Mouse (Mus musculus) liver, postnatal 0 days (tissue): ENCODE results near the gene Gm36864. TPM values are rescaled to one million over a fixed set of nuclear protein-coding genes. Genes with fewer than 3 reads are reported as not detected.
A peak's percentile ranks its signal among the peaks of the same experiment; 100 is the strongest.
"Not testable (repeated sequence)": the region's sequence is repeated elsewhere in the genome, so short reads cannot be mapped to it uniquely, and the experiment has no call there.

Experiments used
- ATAC-seq: fragments of 200-750 bp; cut with Nextera tagmentation; 2 replicates; pipeline ENCODE4 v1.8.0; 2017; ENCODE audit warnings: mild to moderate bottlenecking, moderate library complexity
- DNase-seq: peaks from one replicate; pipeline ENCODE4 v3.0.0-alpha.2; 2016
- H3K27ac ChIP-seq: fragments of 300-500 bp; sonication (generic); 2 replicates; pipeline ENCODE4 v1.5.1; 2014; ENCODE audit warnings: antibody characterized with exemption, moderate library complexity, mild to moderate bottlenecking, low read depth
- H3K27me3 ChIP-seq: fragments of 300-500 bp; sonication (generic); 2 replicates; pipeline ENCODE4 v1.6.1; 2014; ENCODE audit warnings: low read length, control low read depth, mixed read lengths; ENCODE audit not compliant: insufficient read depth
- H3K36me3 ChIP-seq: fragments of 300-500 bp; sonication (generic); replicated peaks from 2 replicates; pipeline ENCODE4 v1.6.1; 2014; ENCODE audit warnings: mild to moderate bottlenecking, control low read depth, low read length, moderate library complexity, mixed read lengths; ENCODE audit not compliant: insufficient read depth
- H3K4me1 ChIP-seq: fragments of 300-500 bp; sonication (generic); 2 replicates; pipeline ENCODE4 v1.6.1; 2014; ENCODE audit warnings: antibody characterized with exemption, mild to moderate bottlenecking, control low read depth; ENCODE audit not compliant: insufficient read depth
- H3K4me2 ChIP-seq: fragments of 300-500 bp; sonication (generic); 2 replicates; pipeline ENCODE4 v1.6.1; 2014; ENCODE audit warnings: low read depth, mild to moderate bottlenecking, low read length, moderate library complexity, mixed read lengths
- H3K4me3 ChIP-seq: fragments of 300-500 bp; sonication (generic); 2 replicates; pipeline ENCODE4 v1.5.1; 2014; ENCODE audit warnings: low read depth, low read length
- H3K9ac ChIP-seq: fragments of 300-500 bp; sonication (generic); replicated peaks from 2 replicates; pipeline ENCODE4 v1.6.1; 2014; ENCODE audit warnings: mild to moderate bottlenecking, moderate library complexity
- H3K9me3 ChIP-seq: fragments of 300-500 bp; sonication (generic); 2 replicates; pipeline ENCODE4 v1.6.1; 2016; ENCODE audit warnings: mild to moderate bottlenecking, control low read depth, low read length, mixed read lengths
- CTCF ChIP-seq: sonication (generic); IDR thresholded peaks from 2 replicates; pipeline ENCODE4 v1.5.1; 2016; ENCODE audit warnings: antibody characterized with exemption, low read depth
- EP300 ChIP-seq: IDR thresholded peaks from 2 replicates; pipeline ENCODE4 v1.6.1; 2016; ENCODE audit warnings: antibody characterized with exemption, low read depth, mild to moderate bottlenecking
- WGBS: fragments of 180-500 bp; shearing (Covaris S2); extraction: QIAGEN DNeasy Blood & Tissue Kit; methylation state at CpG from one replicate; pipeline ENCODE4 v1.1.7; 2014; ENCODE audit not compliant: insufficient replicate concordance; 5-methylcytosine and 5-hydroxymethylcytosine counted together
- polyA plus RNA-seq: library from polyadenylated mRNA; unstranded; fragments of >200 nt; fragmentation: Nextera tagmentation; extraction: Ambion mirVana; gene quantifications from 2 replicates; pipeline ENCODE4 v1.2.1, GENCODE M21; 2015

The Gm36864 gene
- not detected in 2 replicates for polyA plus RNA-seq

GRCm38 (mm10) chr7:44235909-44236308, at the start of gene Gm36864:
Gene Gm36864 (plus strand): TSS chr7:44236177.
- DNase-seq (no peak), ATAC-seq (no peak)
- Histone ChIP-seq H3K4me1 (no peaks in the 10 kb centered on the region), H3K9me3 (no peaks in the 10 kb centered on the region), H3K9ac (no peak within 1 kb of the TSS), H3K36me3 (no peaks in the 10 kb centered on the region), H3K27ac (no peak within 1 kb of the TSS), H3K4me3 (no peak within 1 kb of the TSS), H3K4me2 (no peak within 1 kb of the TSS), H3K27me3 (no peaks in the 10 kb centered on the region)
- TF ChIP-seq EP300 = no peak
- 56% methylated on average over 3 of the region's 3 CpGs for WGBS

- H3K9ac ChIP-seq, H3K4me1 ChIP-seq, H3K9me3 ChIP-seq, H3K4me3 ChIP-seq, H3K36me3 ChIP-seq, H3K27me3 ChIP-seq, H3K27ac ChIP-seq, ATAC-seq, H3K4me2 ChIP-seq: not testable (repeated sequence)
- DNase-seq = peak; percentile 10
- WGBS = 53% methylated on average over 8 of the region's 8 CpGs
These were observed 49.5 kb upstream of the Gm36864 start for GRCm38 (mm10) chr7:44186516-44186915.

- H3K9me3 ChIP-seq, H3K4me2 ChIP-seq, H3K4me3 ChIP-seq, ATAC-seq, H3K4me1 ChIP-seq, H3K27ac ChIP-seq, H3K9ac ChIP-seq, H3K27me3 ChIP-seq, H3K36me3 ChIP-seq: not testable (repeated sequence)
- DNase-seq = peak; percentile 1
These were observed 48.0 kb upstream of the Gm36864 start, which contains the start of gene Klk1b24 for GRCm38 (mm10) chr7:44187936-44188335. Gene Klk1b24 (plus strand): TSS chr7:44188236.

GRCm38 (mm10) chr7:44193466-44193865, 42.5 kb upstream of the Gm36864 start:
- not testable (repeated sequence) for ATAC-seq, H3K4me3 ChIP-seq, H3K9me3 ChIP-seq, H3K27ac ChIP-seq, DNase-seq, H3K4me2 ChIP-seq, H3K27me3 ChIP-seq, H3K4me1 ChIP-seq, H3K36me3 ChIP-seq, H3K9ac ChIP-seq
- 57% methylated on average over 1 of the region's 1 CpGs for WGBS

- Histone ChIP-seq H3K4me2 (no peak within 1 kb of the TSS), H3K27me3 (no peaks in the 10 kb centered on the region), H3K9me3 (no peaks in the 10 kb centered on the region), H3K27ac (no peak within 1 kb of the TSS), H3K4me1 (no peaks in the 10 kb centered on the region), H3K36me3 (no peaks in the 10 kb centered on the region), H3K9ac (no peak within 1 kb of the TSS), H3K4me3 (no peak within 1 kb of the TSS)
- WGBS = 52% methylated on average over 3 of the region's 3 CpGs
- TF ChIP-seq CTCF = no peak
- no peak for TF ChIP-seq EP300
- no peak for DNase-seq
- no peak for ATAC-seq
These were observed 38.1 kb upstream of the Gm36864 start, which contains the start of gene Klk1b3 for GRCm38 (mm10) chr7:44197891-44198290. Gene Klk1b3 (plus strand): TSS chr7:44198191.

- H3K27ac ChIP-seq, ATAC-seq, H3K4me1 ChIP-seq, H3K9ac ChIP-seq, H3K4me2 ChIP-seq, H3K4me3 ChIP-seq, DNase-seq, H3K27me3 ChIP-seq, H3K36me3 ChIP-seq, H3K9me3 ChIP-seq: not testable (repeated sequence)
- 18% methylated on average over 3 of the region's 3 CpGs for WGBS
These were observed 28.8 kb upstream of the Gm36864 start, which contains the start of gene Klk1b4 for GRCm38 (mm10) chr7:44207135-44207534. Gene Klk1b4 (plus strand): TSS chr7:44207435.

- Histone ChIP-seq H3K36me3 (no peaks in the 10 kb centered on the region), H3K4me1 (0 out of 2 replicates have a peak, but pooled peaks cover 4% of the 10 kb centered on the region), H3K27ac (no peak overlapping the region), H3K27me3 (no peaks in the 10 kb centered on the region), H3K4me3 (no peak overlapping the region), H3K9me3 (no peaks in the 10 kb centered on the region), H3K4me2 (no peak overlapping the region), H3K9ac (no peak overlapping the region)
- 39% methylated on average over 3 of the region's 3 CpGs for WGBS
- no peak for TF ChIP-seq CTCF
- TF ChIP-seq EP300 = no peak
- ATAC-seq (peak; percentile 54; the same call in 1 of the 2 replicates), DNase-seq (peak; percentile 41)
These were observed 27.7 kb upstream of the Gm36864 start for GRCm38 (mm10) chr7:44208307-44208706.
